Mouse (Mus musculus) E14TG2a.4 (cell line): ENCODE data around the gene Ttc39a.

Experiments
- H3K27me3 ChIP-seq: 2 replicates; pipeline ENCODE4 v1.6.1; 2014; ENCODE audit warnings: low read length, control low read depth; ENCODE audit not compliant: insufficient read depth
- H3K36me3 ChIP-seq: 2 replicates; pipeline ENCODE4 v1.6.1; 2014; ENCODE audit warnings: low read length, control low read depth; ENCODE audit not compliant: insufficient read depth
- H3K4me1 ChIP-seq: replicated peaks from 2 replicates; pipeline ENCODE4 v1.6.1; 2014; ENCODE audit warnings: low read depth, low read length, control low read depth
- H3K4me3 ChIP-seq: replicated peaks from 2 replicates; pipeline ENCODE4 v1.5.1; 2014; ENCODE audit warnings: mild to moderate bottlenecking, low read length
- H3K9me3 ChIP-seq: 2 replicates; pipeline ENCODE4 v1.6.1; 2014; ENCODE audit warnings: low read length, control low read depth
- CTCF ChIP-seq: conservative IDR thresholded peaks from 2 replicates; pipeline ENCODE4 v1.5.1; 2014; ENCODE audit warnings: low read length
- NANOG ChIP-seq: IDR thresholded peaks from 2 replicates; pipeline ENCODE4 v1.6.1; 2014; ENCODE audit warnings: borderline replicate concordance, low read length, mixed read lengths
- POU5F1 ChIP-seq: IDR thresholded peaks from 2 replicates; pipeline ENCODE4 v1.6.1; 2014; ENCODE audit warnings: low read length, borderline replicate concordance

Ttc39a gene

GRCm38 (mm10) chr4:109481424-109481823 lies 75.0 kb downstream of the Ttc39a start:
- Histone ChIP-seq H3K36me3 (no peaks in the 10 kb centered on the region), H3K4me1 (no peaks in the 10 kb centered on the region), H3K9me3 (peaks cover 7% of the 10 kb centered on the region; the same call in 1 of the 2 replicates), H3K27me3 (peaks cover 28% of the 10 kb centered on the region), H3K4me3 (no peak overlapping the region)
- TF ChIP-seq NANOG (no peak), POU5F1 (no peak), CTCF (no peak)

- Histone ChIP-seq H3K4me1 (no peaks in the 10 kb centered on the region), H3K27me3 (peaks cover 30% of the 10 kb centered on the region), H3K9me3 (peaks cover 7% of the 10 kb centered on the region; the same call in 1 of the 2 replicates), H3K36me3 (no peaks in the 10 kb centered on the region), H3K4me3 (no peak overlapping the region)
- TF ChIP-seq CTCF (no peak), POU5F1 (no peak), NANOG (no peak)
Measured at GRCm38 (mm10) chr4:109482701-109483100, 76.3 kb downstream of the Ttc39a start.

GRCm38 (mm10) chr4:109484621-109485020 lies 78.2 kb downstream of the Ttc39a start, which contains the start of gene Rnf11:
Gene Rnf11 (minus strand): TSS chr4:109484728.
- Histone ChIP-seq H3K4me3 (no peak within 1 kb of the TSS), H3K36me3 (no peaks in the 10 kb centered on the region), H3K9me3 (peaks cover 7% of the 10 kb centered on the region; the same call in 1 of the 2 replicates), H3K27me3 (peaks cover 17% of the 10 kb centered on the region), H3K4me1 (no peaks in the 10 kb centered on the region)
- no peak for TF ChIP-seq POU5F1

GRCm38 (mm10) chr4:109488812-109489211 lies 82.4 kb downstream of the Ttc39a start:
- TF ChIP-seq NANOG (no peak), CTCF (no peak), POU5F1 (no peak)
- 0 out of 2 replicates have a peak, but pooled peaks cover 5% of the 10 kb centered on the region for H3K4me1 ChIP-seq
- peaks cover 11% of the 10 kb centered on the region for H3K27me3 ChIP-seq
- H3K4me3 ChIP-seq, result no peak overlapping the region
- peaks cover 4% of the 10 kb centered on the region; the same call in 1 of the 2 replicates for H3K9me3 ChIP-seq
- H3K36me3 ChIP-seq, result no peaks in the 10 kb centered on the region

- TF ChIP-seq NANOG (no peak), CTCF (no peak), POU5F1 (no peak)
- Histone ChIP-seq H3K4me3 (no peak overlapping the region), H3K4me1 (peaks cover 11% of the 10 kb centered on the region; the same call in 1 of the 2 replicates)
Measured at GRCm38 (mm10) chr4:109493581-109493980, 87.2 kb downstream of the Ttc39a start.

More at GRCm38 (mm10) chr4:109493581-109493980, 87.2 kb downstream of the Ttc39a start:
- Histone ChIP-seq H3K36me3 (no peaks in the 10 kb centered on the region), H3K9me3 (peaks cover 5% of the 10 kb centered on the region; the same call in 1 of the 2 replicates), H3K27me3 (peaks cover 3% of the 10 kb centered on the region; the same call in 1 of the 2 replicates)
